Mouse (Mus musculus) liver, embryonic 16.5 days (tissue): ENCODE measurements around the gene Fkbp2. TPM values are rescaled to one million over a fixed set of nuclear protein-coding genes. Genes with fewer than 3 reads are reported as not detected.

Source experiments
- ATAC-seq: fragments of 200-750 bp; cut with Nextera tagmentation; 2 replicates; pipeline ENCODE4 v1.8.0; 2017; ENCODE audit warnings: low read depth, mild to moderate bottlenecking, moderate number of reproducible peaks, moderate library complexity
- H3K27ac ChIP-seq: fragments of 300-500 bp; sonication (generic); 2 replicates; pipeline ENCODE4 v1.5.1; 2014; ENCODE audit warnings: mild to moderate bottlenecking, low read length
- H3K27me3 ChIP-seq: fragments of 300-500 bp; sonication (generic); 2 replicates; pipeline ENCODE4 v1.6.1; 2014; ENCODE audit warnings: low read depth, low read length, mixed read lengths; ENCODE audit not compliant: control insufficient read depth, insufficient read depth
- H3K36me3 ChIP-seq: fragments of 300-500 bp; sonication (generic); 2 replicates; pipeline ENCODE4 v1.6.1; 2014; ENCODE audit warnings: mild to moderate bottlenecking; ENCODE audit not compliant: control insufficient read depth, insufficient read depth
- H3K4me1 ChIP-seq: fragments of 300-500 bp; sonication (generic); 2 replicates; pipeline ENCODE4 v1.6.1; 2014; ENCODE audit warnings: low read depth, low read length, mixed read lengths; ENCODE audit not compliant: control insufficient read depth
- H3K4me2 ChIP-seq: fragments of 300-500 bp; sonication (generic); 2 replicates; pipeline ENCODE4 v1.6.1; 2014; ENCODE audit warnings: low read depth, low read length, mixed read lengths
- H3K4me3 ChIP-seq: fragments of 300-500 bp; sonication (generic); 2 replicates; pipeline ENCODE4 v1.5.1; 2014; ENCODE audit warnings: low read depth, mild to moderate bottlenecking, low read length
- H3K9ac ChIP-seq: fragments of 300-500 bp; sonication (generic); 2 replicates; pipeline ENCODE4 v1.6.1; 2014; ENCODE audit warnings: low read depth, low read length
- H3K9me3 ChIP-seq: fragments of 300-500 bp; sonication (generic); replicated peaks from 2 replicates; pipeline ENCODE4 v1.6.1; 2016; ENCODE audit warnings: low read length; ENCODE audit not compliant: control insufficient read depth
- WGBS: fragments of 180-500 bp; shearing (Covaris S2); extraction: QIAGEN DNeasy Blood & Tissue Kit; methylation state at CpG from one replicate; pipeline ENCODE4 v1.1.7; 2014; ENCODE audit not compliant: insufficient replicate concordance; 5-methylcytosine and 5-hydroxymethylcytosine counted together
- polyA plus RNA-seq: library from polyadenylated mRNA; unstranded; fragments of >200 nt; fragmentation: Nextera tagmentation; extraction: Ambion mirVana; gene quantifications from 2 replicates; pipeline ENCODE4 v1.2.1, GENCODE M21; 2015

Fkbp2 gene
- polyA plus RNA-seq, 1 experiment from 2014 or later = 91.1 TPM

GRCm38 (mm10) chr19:6940396-6941351, 39.6 kb downstream of the Fkbp2 start:
- Histone ChIP-seq H3K27ac (no peak overlapping the region), H3K4me2 (peak overlapping the region; percentile 93), H3K27me3 (peaks cover 5% of the 10 kb centered on the region), H3K9me3 (no peaks in the 10 kb centered on the region), H3K4me1 (peaks cover 17% of the 10 kb centered on the region), H3K36me3 (no peaks in the 10 kb centered on the region), H3K4me3 (peak overlapping the region; percentile 79), H3K9ac (peak overlapping the region; percentile 81)
- 25% methylated on average over 29 of the region's 29 CpGs for WGBS
- no peak for ATAC-seq

- no peaks in the 10 kb centered on the region for H3K9me3 ChIP-seq
- 78% methylated on average over 20 of the region's 20 CpGs for WGBS
- no peaks in the 10 kb centered on the region for H3K36me3 ChIP-seq
- H3K27ac ChIP-seq = no peak overlapping the region
- H3K4me3 ChIP-seq = no peak overlapping the region
- H3K4me1 ChIP-seq = peaks cover 17% of the 10 kb centered on the region
- H3K27me3 ChIP-seq = peaks cover 18% of the 10 kb centered on the region
- ATAC-seq = no peak
- no peak overlapping the region for H3K4me2 ChIP-seq
- no peak overlapping the region for H3K9ac ChIP-seq
Measured at GRCm38 (mm10) chr19:6939106-6940002, 40.9 kb downstream of the Fkbp2 start.

GRCm38 (mm10) chr19:6937541-6938465, 42.5 kb downstream of the Fkbp2 start:
- Histone ChIP-seq H3K4me2 (no peak overlapping the region), H3K27ac (no peak overlapping the region), H3K9ac (no peak overlapping the region), H3K27me3 (peaks cover 34% of the 10 kb centered on the region), H3K9me3 (no peaks in the 10 kb centered on the region), H3K4me3 (no peak overlapping the region), H3K36me3 (no peaks in the 10 kb centered on the region), H3K4me1 (peaks cover 17% of the 10 kb centered on the region)
- 75% methylated on average over 16 of the region's 16 CpGs for WGBS
- no peak for ATAC-seq

GRCm38 (mm10) chr19:6936299-6936698, 44.0 kb downstream of the Fkbp2 start:
- no peak overlapping the region for H3K4me3 ChIP-seq
- H3K4me2 ChIP-seq = no peak overlapping the region
- peaks cover 14% of the 10 kb centered on the region for H3K4me1 ChIP-seq
- H3K27ac ChIP-seq = no peak overlapping the region
- H3K27me3 ChIP-seq = peaks cover 49% of the 10 kb centered on the region
- ATAC-seq = no peak
- H3K36me3 ChIP-seq = no peaks in the 10 kb centered on the region
- H3K9ac ChIP-seq = no peak overlapping the region
- H3K9me3 ChIP-seq = no peaks in the 10 kb centered on the region
- WGBS = 26% methylated on average over 3 of the region's 3 CpGs

- Histone ChIP-seq H3K4me2 (peak within 1 kb of the TSS; percentile 39), H3K9me3 (no peaks in the 10 kb centered on the region), H3K27me3 (peaks cover 60% of the 10 kb centered on the region), H3K4me3 (peak within 1 kb of the TSS; percentile 18; the same call in 1 of the 2 replicates), H3K36me3 (no peaks in the 10 kb centered on the region), H3K4me1 (peaks cover 4% of the 10 kb centered on the region), H3K27ac (no peak within 1 kb of the TSS), H3K9ac (no peak within 1 kb of the TSS)
- no peak for ATAC-seq
- 13% methylated on average over 22 of the region's 23 CpGs for WGBS
Measured at GRCm38 (mm10) chr19:6934195-6934977, 45.9 kb downstream of the Fkbp2 start, which contains the start of gene Kcnk4. Gene Kcnk4, minus strand, starts transcription at chr19:6934515.

- H3K9me3 ChIP-seq = no peaks in the 10 kb centered on the region
- no peak for ATAC-seq
Measured at GRCm38 (mm10) chr19:6933436-6934194, 46.7 kb downstream of the Fkbp2 start.

GRCm38 (mm10) chr19:6933102-6933435, 47.2 kb downstream of the Fkbp2 start:
- H3K9ac ChIP-seq = no peak overlapping the region
- H3K9me3 ChIP-seq = no peaks in the 10 kb centered on the region
- WGBS = 37% methylated on average over 4 of the region's 4 CpGs
- H3K27me3 ChIP-seq = peaks cover 72% of the 10 kb centered on the region
- ATAC-seq = no peak
- peaks cover 4% of the 10 kb centered on the region for H3K4me1 ChIP-seq
- H3K27ac ChIP-seq = no peak overlapping the region
- no peak overlapping the region for H3K4me3 ChIP-seq
- H3K36me3 ChIP-seq = no peaks in the 10 kb centered on the region
- no peak overlapping the region for H3K4me2 ChIP-seq

More at GRCm38 (mm10) chr19:6933436-6934194, 46.7 kb downstream of the Fkbp2 start:
- no peaks in the 10 kb centered on the region for H3K36me3 ChIP-seq
- H3K27me3 ChIP-seq = peaks cover 68% of the 10 kb centered on the region
- peaks cover 4% of the 10 kb centered on the region for H3K4me1 ChIP-seq
- H3K9ac ChIP-seq = no peak overlapping the region
- H3K4me3 ChIP-seq = peak overlapping the region; percentile 18; the same call in 1 of the 2 replicates
- no peak overlapping the region for H3K27ac ChIP-seq
- 8% methylated on average over 58 of the region's 58 CpGs for WGBS
- H3K4me2 ChIP-seq = peak overlapping the region; percentile 39
